Mouse (Mus musculus) neural tube, embryonic 13.5 days (tissue): ENCODE results near the gene Psmb7. TPM values are rescaled to one million over a fixed set of nuclear protein-coding genes. Genes with fewer than 3 reads are reported as not detected.

Experiments
- ATAC-seq: fragments of 200-750 bp; cut with Nextera tagmentation; 2 replicates; pipeline ENCODE4 v1.8.0; 2017; ENCODE audit warnings: low read depth, mild to moderate bottlenecking, moderate TSS enrichment, moderate library complexity
- H3K27ac ChIP-seq: fragments of 300-500 bp; sonication (generic); replicated peaks from 2 replicates; pipeline ENCODE4 v1.5.1; 2015; ENCODE audit warnings: moderate library complexity, mild to moderate bottlenecking, inconsistent platforms
- H3K27me3 ChIP-seq: fragments of 300-500 bp; sonication (generic); 2 replicates; pipeline ENCODE4 v1.6.1; 2015; ENCODE audit warnings: mild to moderate bottlenecking, inconsistent platforms
- H3K36me3 ChIP-seq: fragments of 300-500 bp; sonication (generic); 2 replicates; pipeline ENCODE4 v1.6.1; 2015; ENCODE audit warnings: mild to moderate bottlenecking, inconsistent platforms
- H3K4me1 ChIP-seq: fragments of 300-500 bp; sonication (generic); replicated peaks from 2 replicates; pipeline ENCODE4 v1.6.1; 2015; ENCODE audit warnings: inconsistent platforms
- H3K4me2 ChIP-seq: fragments of 300-500 bp; sonication (generic); 2 replicates; pipeline ENCODE4 v1.6.1; 2015; ENCODE audit warnings: inconsistent platforms, mild to moderate bottlenecking, moderate library complexity
- H3K4me3 ChIP-seq: fragments of 300-500 bp; sonication (generic); 2 replicates; pipeline ENCODE4 v1.5.1; 2015; ENCODE audit warnings: mild to moderate bottlenecking, inconsistent platforms
- H3K9ac ChIP-seq: fragments of 300-500 bp; sonication (generic); 2 replicates; pipeline ENCODE4 v1.6.1; 2015; ENCODE audit warnings: moderate library complexity, mild to moderate bottlenecking, inconsistent platforms
- H3K9me3 ChIP-seq: fragments of 300-500 bp; sonication (generic); 2 replicates; pipeline ENCODE4 v1.6.1; 2016; ENCODE audit warnings: inconsistent platforms
- WGBS: fragments of 180-500 bp; shearing (Covaris S2); methylation state at CpG from one replicate; pipeline ENCODE4 v1.1.7; 2015; 5-methylcytosine and 5-hydroxymethylcytosine counted together
- polyA plus RNA-seq: library from polyadenylated mRNA; unstranded; fragments of >200 nt; fragmentation: Nextera tagmentation; extraction: Ambion mirVana; gene quantifications from 2 replicates; pipeline ENCODE4 v1.2.1, GENCODE M21; 2015

The Psmb7 gene
- polyA plus RNA-seq, 1 experiment from 2014 or later = 316 TPM

- Histone ChIP-seq H3K4me1 (no peaks in the 10 kb centered on the region), H3K4me2 (no peak overlapping the region), H3K27ac (no peak overlapping the region), H3K9ac (no peak overlapping the region), H3K4me3 (no peak overlapping the region), H3K27me3 (no peaks in the 10 kb centered on the region), H3K9me3 (no peaks in the 10 kb centered on the region), H3K36me3 (peaks cover 84% of the 10 kb centered on the region)
- ATAC-seq = no peak
- WGBS = 92% methylated on average over 2 of the region's 2 CpGs
Measured at GRCm38 (mm10) chr2:38630574-38630973, 13.3 kb downstream of the Psmb7 start.

- peaks cover 77% of the 10 kb centered on the region for H3K36me3 ChIP-seq
Measured at GRCm38 (mm10) chr2:38629451-38629850, 14.4 kb downstream of the Psmb7 start.

GRCm38 (mm10) chr2:38628801-38629200 lies 15.1 kb downstream of the Psmb7 start:
- no peak overlapping the region for H3K9ac ChIP-seq
- no peak overlapping the region for H3K4me2 ChIP-seq
- H3K27me3 ChIP-seq = no peaks in the 10 kb centered on the region
- H3K27ac ChIP-seq = no peak overlapping the region
- no peak overlapping the region for H3K4me3 ChIP-seq
- no peaks in the 10 kb centered on the region for H3K9me3 ChIP-seq
- no peaks in the 10 kb centered on the region for H3K4me1 ChIP-seq
- peaks cover 73% of the 10 kb centered on the region for H3K36me3 ChIP-seq
- WGBS = 92% methylated on average over 4 of the region's 4 CpGs
- no peak for ATAC-seq

More at GRCm38 (mm10) chr2:38629451-38629850, 14.4 kb downstream of the Psmb7 start:
- no peak overlapping the region for H3K4me3 ChIP-seq
- ATAC-seq = no peak
- H3K4me1 ChIP-seq = no peaks in the 10 kb centered on the region
- no peaks in the 10 kb centered on the region for H3K27me3 ChIP-seq
- H3K4me2 ChIP-seq = no peak overlapping the region
- WGBS = 88% methylated on average over 3 of the region's 3 CpGs
- H3K9me3 ChIP-seq = no peaks in the 10 kb centered on the region
- no peak overlapping the region for H3K9ac ChIP-seq
- H3K27ac ChIP-seq = no peak overlapping the region

GRCm38 (mm10) chr2:38623821-38624590 lies 19.9 kb downstream of the Psmb7 start:
- 91% methylated on average over 8 of the region's 8 CpGs for WGBS
- H3K9me3 ChIP-seq = no peaks in the 10 kb centered on the region
- no peak overlapping the region for H3K9ac ChIP-seq
- ATAC-seq = no peak
- peaks cover 21% of the 10 kb centered on the region for H3K4me1 ChIP-seq
- H3K4me3 ChIP-seq = no peak overlapping the region
- no peaks in the 10 kb centered on the region for H3K27me3 ChIP-seq
- H3K4me2 ChIP-seq = no peak overlapping the region
- H3K27ac ChIP-seq = no peak overlapping the region
- H3K36me3 ChIP-seq = peaks cover 36% of the 10 kb centered on the region

GRCm38 (mm10) chr2:38623411-38623810 lies 20.5 kb downstream of the Psmb7 start:
- no peak overlapping the region for H3K4me3 ChIP-seq
- 87% methylated on average over 3 of the region's 3 CpGs for WGBS
- no peak for ATAC-seq
- H3K9ac ChIP-seq = no peak overlapping the region
- H3K36me3 ChIP-seq = peaks cover 30% of the 10 kb centered on the region
- no peak overlapping the region for H3K4me2 ChIP-seq
- no peaks in the 10 kb centered on the region for H3K9me3 ChIP-seq
- H3K27me3 ChIP-seq = no peaks in the 10 kb centered on the region
- H3K27ac ChIP-seq = no peak overlapping the region
- peaks cover 21% of the 10 kb centered on the region for H3K4me1 ChIP-seq

GRCm38 (mm10) chr2:38621610-38622021 lies 22.3 kb downstream of the Psmb7 start:
- Histone ChIP-seq H3K27me3 (no peaks in the 10 kb centered on the region), H3K27ac (peak overlapping the region; percentile 64), H3K4me1 (peaks cover 35% of the 10 kb centered on the region), H3K4me2 (no peak overlapping the region), H3K9ac (no peak overlapping the region), H3K9me3 (no peaks in the 10 kb centered on the region), H3K4me3 (no peak overlapping the region), H3K36me3 (peaks cover 28% of the 10 kb centered on the region)
- peak; percentile 93 for ATAC-seq
- WGBS = 23% methylated on average over 6 of the region's 6 CpGs

GRCm38 (mm10) chr2:38621076-38621475 lies 22.8 kb downstream of the Psmb7 start:
- ATAC-seq = peak; percentile 54
- Histone ChIP-seq H3K4me3 (no peak overlapping the region), H3K27me3 (no peaks in the 10 kb centered on the region), H3K9ac (no peak overlapping the region), H3K27ac (peak overlapping the region; percentile 64), H3K4me1 (peaks cover 41% of the 10 kb centered on the region), H3K4me2 (no peak overlapping the region), H3K9me3 (no peaks in the 10 kb centered on the region), H3K36me3 (peaks cover 24% of the 10 kb centered on the region)
- 84% methylated on average over 4 of the region's 4 CpGs for WGBS

GRCm38 (mm10) chr2:38619777-38620176 lies 24.1 kb downstream of the Psmb7 start:
- Histone ChIP-seq H3K36me3 (peaks cover 18% of the 10 kb centered on the region), H3K4me3 (no peak overlapping the region), H3K4me2 (no peak overlapping the region), H3K9me3 (no peaks in the 10 kb centered on the region), H3K4me1 (peaks cover 54% of the 10 kb centered on the region), H3K27me3 (no peaks in the 10 kb centered on the region), H3K27ac (no peak overlapping the region), H3K9ac (no peak overlapping the region)
- ATAC-seq = no peak
- WGBS = 94% methylated on average over 4 of the region's 4 CpGs

GRCm38 (mm10) chr2:38616956-38617872 lies 26.7 kb downstream of the Psmb7 start:
- H3K4me3 ChIP-seq = no peak overlapping the region
- peaks cover 61% of the 10 kb centered on the region for H3K4me1 ChIP-seq
- H3K9ac ChIP-seq = no peak overlapping the region
- peaks cover 18% of the 10 kb centered on the region; the same call in 1 of the 2 replicates for H3K36me3 ChIP-seq
- H3K27me3 ChIP-seq = no peaks in the 10 kb centered on the region
- H3K9me3 ChIP-seq = no peaks in the 10 kb centered on the region
- no peak overlapping the region for H3K4me2 ChIP-seq
- 84% methylated on average over 5 of the region's 5 CpGs for WGBS
- no peak for ATAC-seq
- no peak overlapping the region for H3K27ac ChIP-seq

- ATAC-seq = no peak
- Histone ChIP-seq H3K27me3 (no peaks in the 10 kb centered on the region), H3K4me3 (no peak overlapping the region), H3K4me2 (no peak overlapping the region), H3K9me3 (no peaks in the 10 kb centered on the region), H3K36me3 (peaks cover 18% of the 10 kb centered on the region; the same call in 1 of the 2 replicates), H3K27ac (peak overlapping the region; percentile 61; the same call in 1 of the 2 replicates), H3K9ac (no peak overlapping the region), H3K4me1 (peaks cover 50% of the 10 kb centered on the region)
- 55% methylated on average over 4 of the region's 4 CpGs for WGBS
Measured at GRCm38 (mm10) chr2:38616072-38616471, 27.8 kb downstream of the Psmb7 start.

- no peak overlapping the region for H3K4me2 ChIP-seq
- ATAC-seq = no peak
Measured at GRCm38 (mm10) chr2:38614437-38614836, 29.4 kb downstream of the Psmb7 start.

GRCm38 (mm10) chr2:38613576-38613975 lies 30.3 kb downstream of the Psmb7 start:
- Histone ChIP-seq H3K4me3 (no peak overlapping the region), H3K4me1 (peaks cover 64% of the 10 kb centered on the region), H3K36me3 (peaks cover 18% of the 10 kb centered on the region; the same call in 1 of the 2 replicates), H3K9me3 (no peaks in the 10 kb centered on the region), H3K4me2 (no peak overlapping the region), H3K9ac (no peak overlapping the region), H3K27me3 (no peaks in the 10 kb centered on the region), H3K27ac (0 out of 2 replicates have a peak overlapping the region, but pooled peaks have one; percentile 23)
- no peak for ATAC-seq
- WGBS = 88% methylated on average over 3 of the region's 3 CpGs

More at GRCm38 (mm10) chr2:38614437-38614836, 29.4 kb downstream of the Psmb7 start:
- peaks cover 23% of the 10 kb centered on the region; the same call in 1 of the 2 replicates for H3K36me3 ChIP-seq
- no peak overlapping the region for H3K4me3 ChIP-seq
- H3K27ac ChIP-seq = no peak overlapping the region
- peaks cover 56% of the 10 kb centered on the region for H3K4me1 ChIP-seq
- 52% methylated on average over 6 of the region's 6 CpGs for WGBS
- no peaks in the 10 kb centered on the region for H3K9me3 ChIP-seq
- no peak overlapping the region for H3K9ac ChIP-seq
- H3K27me3 ChIP-seq = no peaks in the 10 kb centered on the region
